Mouse (Mus musculus) ovary, postnatal 36 days (tissue): ENCODE measurements around the gene Cers1.

Source experiments
- DNase-seq: peaks from one replicate; pipeline ENCODE4 v3.0.0; 2022; ENCODE audit warnings: low spot score, mixed read lengths

Gene Cers1

GRCm38 (mm10) chr8:70352000-70352384 is 36.4 kb downstream of the Cers1 start:
- DNase-seq, result no peak

- DNase-seq, result no peak
These were observed 37.1 kb downstream of the Cers1 start for GRCm38 (mm10) chr8:70352657-70353151.

GRCm38 (mm10) chr8:70353194-70353817 is 37.7 kb downstream of the Cers1 start, which contains the start of gene Upf1:
Upf1 (minus strand) TSS chr8:70353278.
- peak; percentile 100 for DNase-seq

- no peak for DNase-seq
These were observed 38.4 kb downstream of the Cers1 start for GRCm38 (mm10) chr8:70354004-70354403.

GRCm38 (mm10) chr8:70356111-70356510 is 40.5 kb downstream of the Cers1 start:
- no peak for DNase-seq

GRCm38 (mm10) chr8:70359411-70359810 is 43.8 kb downstream of the Cers1 start:
- no peak for DNase-seq

GRCm38 (mm10) chr8:70360769-70361168 is 45.2 kb downstream of the Cers1 start:
- no peak for DNase-seq

GRCm38 (mm10) chr8:70361484-70362032 is 46.0 kb downstream of the Cers1 start:
- DNase-seq, result no peak

- DNase-seq, result no peak
These were observed 48.5 kb downstream of the Cers1 start for GRCm38 (mm10) chr8:70364066-70364465.

GRCm38 (mm10) chr8:70366588-70366987 is 51.0 kb downstream of the Cers1 start:
- DNase-seq, result no peak

- DNase-seq, result no peak
These were observed 54.9 kb downstream of the Cers1 start for GRCm38 (mm10) chr8:70370476-70370875.

- DNase-seq, result no peak
These were observed 56.4 kb downstream of the Cers1 start for GRCm38 (mm10) chr8:70371951-70372350.

- DNase-seq, result no peak
These were observed 58.1 kb downstream of the Cers1 start, which contains the start of gene Comp for GRCm38 (mm10) chr8:70373397-70374317. Comp (plus strand) TSS chr8:70373558.

- DNase-seq, result peak; percentile 80
These were observed 58.8 kb downstream of the Cers1 start for GRCm38 (mm10) chr8:70374318-70374927.

GRCm38 (mm10) chr8:70375212-70375859 is 59.8 kb downstream of the Cers1 start:
- DNase-seq, result no peak

- DNase-seq, result no peak
These were observed 60.7 kb downstream of the Cers1 start for GRCm38 (mm10) chr8:70376275-70376741.

GRCm38 (mm10) chr8:70377049-70377448 is 61.5 kb downstream of the Cers1 start:
- DNase-seq, result no peak

GRCm38 (mm10) chr8:70380069-70380468 is 64.5 kb downstream of the Cers1 start:
- no peak for DNase-seq
